Mouse (Mus musculus) olfactory bulb, adult 2 months (tissue): ENCODE measurements around the gene Sv2b. TPM values are rescaled to one million over a fixed set of nuclear protein-coding genes. Genes with fewer than 3 reads are reported as not detected.

ENCODE experiments used
- H3K27ac ChIP-seq: fragments of 200-500 bp; 2 replicates; pipeline ENCODE4 v1.5.1; 2012; ENCODE audit warnings: low read depth, low read length; ENCODE audit not compliant: insufficient read depth
- H3K4me1 ChIP-seq: fragments of 200-500 bp; 2 replicates; pipeline ENCODE4 v1.6.1; 2012; ENCODE audit warnings: low read length; ENCODE audit not compliant: control insufficient read depth, insufficient read depth
- H3K4me3 ChIP-seq: fragments of 200-500 bp; 2 replicates; pipeline ENCODE4 v1.5.1; 2012; ENCODE audit warnings: mild to moderate bottlenecking, low read depth, low read length, moderate library complexity; ENCODE audit not compliant: insufficient read depth
- CTCF ChIP-seq: fragments of 200-500 bp; IDR thresholded peaks from 2 replicates; pipeline ENCODE4 v1.5.1; 2012; ENCODE audit warnings: low read depth, mild to moderate bottlenecking, low read length, moderate library complexity; ENCODE audit not compliant: insufficient read depth
- POLR2A ChIP-seq: fragments of 200-500 bp; IDR thresholded peaks from 2 replicates; pipeline ENCODE4 v1.6.1; 2012; ENCODE audit warnings: mild to moderate bottlenecking, low read depth, low read length, moderate library complexity; ENCODE audit not compliant: insufficient read depth
- WGBS: fragments of 180-500 bp; shearing (Covaris S2); methylation state at CpG from one replicate; pipeline ENCODE4 v1.1.7; 2018; 5-methylcytosine and 5-hydroxymethylcytosine counted together
- polyA plus RNA-seq: library from polyadenylated mRNA; stranded (reverse); fragments of >200 nt; gene quantifications from 2 replicates; pipeline ENCODE4 v1.2.4, GENCODE M21; 2012; ENCODE audit warnings: low replicate concordance; ENCODE audit not compliant: missing spikeins, insufficient read depth, insufficient read length

Sv2b gene
- polyA plus RNA-seq, 1 experiment, result not detected

DNA sequence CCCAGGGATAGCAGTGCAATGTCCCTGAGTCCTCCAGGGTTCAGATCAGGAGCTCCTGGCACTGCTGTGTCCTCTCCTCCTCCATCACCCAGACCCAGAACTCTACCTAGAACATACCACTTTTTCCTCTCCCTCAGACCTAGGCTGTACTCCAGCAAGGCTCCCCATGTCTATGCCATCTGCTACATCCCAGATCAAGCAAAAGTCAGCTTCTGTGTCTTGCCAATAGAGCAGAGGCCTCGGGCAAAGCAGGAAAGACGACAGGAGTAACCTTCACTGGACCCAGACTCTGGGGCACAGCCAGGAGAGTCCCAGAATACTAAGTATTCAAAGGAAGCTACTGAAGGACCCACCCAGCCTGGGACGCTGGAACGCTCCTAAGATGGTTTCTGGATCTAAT, 9.8 kb downstream of the Sv2b start:
- H3K4me3 ChIP-seq, result no peak overlapping the region
- TF ChIP-seq CTCF (no peak), POLR2A (no peak)
- H3K4me1 ChIP-seq, result no peaks in the 10 kb centered on the region
- 91% methylated on average over 4 of the region's 4 CpGs for WGBS
- H3K27ac ChIP-seq, result no peak overlapping the region

DNA sequence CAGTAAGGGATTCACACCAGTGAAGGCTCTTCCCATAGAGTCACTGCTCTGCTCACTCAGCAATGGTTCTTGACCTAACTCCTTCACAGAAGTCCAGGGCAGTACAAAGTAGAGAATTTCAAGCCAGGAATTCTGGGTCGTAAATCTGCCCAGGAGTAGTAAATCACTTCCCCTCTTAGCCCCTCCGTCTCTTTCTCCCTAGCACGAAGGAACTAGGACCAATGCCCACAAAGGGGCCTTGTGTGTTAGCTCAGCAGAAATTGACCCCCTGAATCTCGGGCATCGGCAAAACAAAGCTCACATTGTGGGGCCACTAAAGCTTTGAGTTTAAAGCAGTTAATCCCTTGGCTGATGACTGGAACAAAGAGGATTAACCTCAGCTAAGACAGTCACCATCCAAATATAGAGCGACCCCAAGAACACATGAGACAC, 12.4 kb downstream of the Sv2b start:
- Histone ChIP-seq H3K4me3 (no peak overlapping the region), H3K27ac (no peak overlapping the region), H3K4me1 (no peaks in the 10 kb centered on the region)
- WGBS, result 56% methylated on average over 6 of the region's 6 CpGs
- TF ChIP-seq CTCF (no peak), POLR2A (no peak)

- Histone ChIP-seq H3K4me3 (no peak overlapping the region), H3K4me1 (no peaks in the 10 kb centered on the region), H3K27ac (no peak overlapping the region)
- 57% methylated on average over 5 of the region's 5 CpGs for WGBS
- TF ChIP-seq CTCF (no peak), POLR2A (no peak)
These were observed 13.7 kb downstream of the Sv2b start for GRCm38 (mm10) chr7:75295228-75295865.

- WGBS, result 56% methylated on average over 3 of the region's 3 CpGs
- Histone ChIP-seq H3K4me1 (no peaks in the 10 kb centered on the region), H3K27ac (no peak overlapping the region), H3K4me3 (no peak overlapping the region)
- no peak for TF ChIP-seq CTCF
- TF ChIP-seq POLR2A, result no peak
These were observed 16.8 kb downstream of the Sv2b start for GRCm38 (mm10) chr7:75292246-75292645.

- Histone ChIP-seq H3K27ac (no peak overlapping the region), H3K4me3 (no peak overlapping the region), H3K4me1 (no peaks in the 10 kb centered on the region)
- TF ChIP-seq CTCF, result no peak
- TF ChIP-seq POLR2A, result no peak
- WGBS, result 71% methylated on average over 2 of the region's 2 CpGs
These were observed 18.5 kb downstream of the Sv2b start for GRCm38 (mm10) chr7:75290554-75290953.

GRCm38 (mm10) chr7:75287237-75287636, 21.8 kb downstream of the Sv2b start:
- 91% methylated on average over 6 of the region's 6 CpGs for WGBS
- no peak for TF ChIP-seq CTCF
- no peak for TF ChIP-seq POLR2A
- Histone ChIP-seq H3K4me1 (no peaks in the 10 kb centered on the region; the same call in 1 of the 2 replicates), H3K27ac (no peak overlapping the region), H3K4me3 (no peak overlapping the region)

DNA sequence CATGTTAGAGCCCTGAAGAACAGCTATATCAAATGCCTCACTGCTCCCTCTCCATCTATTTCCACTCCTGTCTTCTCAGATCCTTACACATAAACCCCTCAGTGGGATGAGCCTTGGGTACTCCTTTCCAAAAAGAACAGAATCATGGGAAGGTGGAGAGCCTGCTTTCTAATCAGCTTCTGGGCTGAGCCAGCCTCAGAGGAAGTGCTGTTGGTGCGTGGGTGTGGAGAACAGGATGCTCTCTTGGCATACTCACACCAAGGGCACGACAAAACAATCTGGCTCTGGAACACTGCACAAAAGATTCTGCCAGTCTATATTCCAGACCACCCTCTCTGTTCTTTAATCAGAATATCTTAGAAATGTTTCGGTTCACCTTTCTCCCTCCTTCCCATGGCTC, 26.1 kb downstream of the Sv2b start:
- 69% methylated on average over 3 of the region's 3 CpGs for WGBS
- no peak for TF ChIP-seq CTCF
- no peak for TF ChIP-seq POLR2A
- H3K4me3 ChIP-seq, result no peak overlapping the region
- peaks cover 2% of the 10 kb centered on the region; the same call in 1 of the 2 replicates for H3K4me1 ChIP-seq
- H3K27ac ChIP-seq, result no peak overlapping the region

- H3K4me1 ChIP-seq, result peaks cover 2% of the 10 kb centered on the region; the same call in 1 of the 2 replicates
- no peak overlapping the region for H3K27ac ChIP-seq
- no peak overlapping the region for H3K4me3 ChIP-seq
- 57% methylated on average over 3 of the region's 3 CpGs for WGBS
- no peak for TF ChIP-seq CTCF
- TF ChIP-seq POLR2A, result no peak
These were observed 26.9 kb downstream of the Sv2b start for GRCm38 (mm10) chr7:75282080-75282650.

DNA sequence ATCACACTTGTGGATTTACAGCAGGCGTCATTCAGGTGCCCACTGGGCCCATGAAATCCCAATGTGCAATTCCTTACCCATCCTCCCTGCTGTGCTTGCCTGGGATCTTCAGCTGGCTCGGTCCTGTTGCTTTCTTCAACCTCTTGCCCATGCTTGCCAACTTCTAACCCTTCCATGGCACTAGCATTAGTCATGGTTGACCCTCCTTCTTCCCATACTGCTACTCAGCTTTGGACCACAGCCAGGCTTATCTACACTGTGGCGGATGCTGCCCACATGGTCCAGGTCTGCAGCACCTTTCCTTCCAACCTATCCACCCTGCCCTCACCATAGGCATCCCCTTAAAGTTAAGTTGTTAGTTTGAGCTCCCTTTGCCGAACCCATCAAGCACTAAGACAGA, 28.0 kb downstream of the Sv2b start:
- 88% methylated on average over 4 of the region's 4 CpGs for WGBS
- TF ChIP-seq POLR2A (no peak), CTCF (no peak)
- H3K4me3 ChIP-seq, result no peak overlapping the region
- H3K27ac ChIP-seq, result no peak overlapping the region
- peaks cover 2% of the 10 kb centered on the region; the same call in 1 of the 2 replicates for H3K4me1 ChIP-seq
